Mouse (Mus musculus): ENCODE measurements around the gene Coa5.

DNA sequence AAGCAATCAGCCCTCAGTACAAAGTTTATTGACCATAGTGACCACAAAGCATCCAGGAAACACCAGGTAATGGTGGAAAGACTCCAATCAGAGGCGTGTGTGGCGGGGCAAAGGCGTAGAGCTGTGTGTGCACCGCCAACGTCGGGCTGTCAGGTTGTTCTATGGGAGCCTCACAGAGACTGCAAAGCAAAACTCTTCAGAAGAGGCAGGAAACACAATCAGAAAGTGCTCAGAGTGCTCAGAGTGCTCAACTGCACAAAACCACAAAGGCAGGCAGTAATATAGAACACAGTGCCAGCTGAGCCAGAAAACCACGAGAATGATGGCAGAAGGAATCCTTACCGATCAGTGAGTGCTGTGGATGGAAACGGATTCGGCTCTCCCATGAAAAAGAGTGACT lies 43.3 kb upstream of the Coa5 start:
- TF ChIP-seq POLR2A (IDR thresholded peaks at IDR 0.05; ENCODE audit: borderline replicate concordance, low read depth, low read length): no peak
- TF ChIP-seq CTCF (IDR thresholded peaks at IDR 0.05; ENCODE audit: low read depth, low read length): no peak
